Mouse (Mus musculus): Measurements from ENCODE around the gene Slc25a13.

DNA sequence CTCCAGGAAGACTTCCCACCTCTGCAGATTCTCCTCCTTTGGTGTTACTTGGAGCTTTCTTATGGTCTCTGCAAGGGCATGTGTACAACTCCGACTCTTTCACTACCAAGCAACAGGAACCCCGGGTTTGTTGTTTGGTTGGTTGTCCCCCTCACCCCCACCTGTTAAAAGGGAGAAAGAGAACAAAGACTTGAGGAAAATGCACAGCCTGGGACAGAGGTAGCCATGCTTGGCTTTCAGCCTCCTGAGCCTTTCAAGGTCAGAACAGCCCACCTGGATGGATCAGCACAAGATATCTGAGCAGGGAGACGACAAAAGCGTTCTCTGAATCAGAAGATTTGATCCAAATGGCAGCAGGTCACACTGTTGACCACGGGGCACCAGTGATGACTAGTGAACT, 15.0 kb downstream of the Slc25a13 start:
- no peak for TF ChIP-seq EP300 (IDR thresholded peaks at IDR 0.05; ENCODE audit: low read depth)
- TF ChIP-seq CTCF (IDR thresholded peaks at IDR 0.05; ENCODE audit: low read depth): no peak
